Mouse (Mus musculus) spleen, postnatal 4 days (tissue): ENCODE results near the gene Tapbpl.
"Not testable (repeated sequence)": the region's sequence is repeated elsewhere in the genome, so short reads cannot be mapped to it uniquely, and the experiment has no call there.

Source experiments
- DNase-seq, 2 experiments: peaks; one replicate each; pipeline ENCODE4 v3.0.0; 2022; ENCODE audit warnings: low spot score in 2 of 2

Gene Tapbpl

DNA sequence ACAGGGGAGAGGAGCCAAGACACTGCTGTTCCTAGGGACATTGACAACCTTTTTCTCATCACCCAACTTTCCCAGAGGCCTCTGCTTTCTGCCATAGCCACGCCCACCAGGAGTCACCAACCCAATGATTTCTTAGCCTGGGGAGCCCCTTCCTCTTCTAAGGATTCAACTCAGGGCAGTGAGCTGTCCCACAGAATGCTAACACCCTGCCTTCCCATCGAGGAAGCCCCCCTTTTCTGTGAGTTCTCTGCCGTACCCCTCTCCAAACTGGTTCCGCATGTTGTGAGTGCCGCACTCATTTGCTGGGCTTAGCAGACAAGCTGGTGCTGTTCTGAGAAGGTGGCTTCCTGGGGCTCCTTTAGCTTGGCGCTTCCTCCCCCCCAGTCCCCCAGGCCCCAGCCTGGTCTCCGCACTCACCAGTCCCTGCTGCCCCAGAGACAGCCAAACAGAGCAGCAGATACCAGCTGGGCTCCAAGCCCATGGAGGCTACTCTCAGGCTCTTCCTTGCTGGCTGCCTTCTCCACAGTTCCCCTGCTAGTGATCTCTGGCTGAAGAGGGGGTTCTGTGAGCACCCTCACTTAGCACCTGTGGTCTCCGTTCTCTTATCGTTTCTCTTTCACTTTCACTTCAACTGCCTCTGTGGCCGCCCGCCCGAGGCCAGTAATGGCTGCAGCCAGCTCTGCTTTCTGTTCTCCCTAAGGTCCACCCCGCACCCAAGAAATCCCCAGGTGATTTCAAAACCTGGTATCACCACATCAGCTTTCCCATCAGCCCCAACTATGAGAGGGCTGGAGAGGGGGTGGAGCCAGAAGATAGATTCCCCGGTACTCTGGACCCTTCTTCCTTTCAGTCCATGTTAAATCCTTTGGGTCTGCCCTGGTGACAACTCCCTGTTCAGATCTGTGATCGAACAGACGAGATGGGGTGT is at the start of gene Tapbpl:
Tapbpl (minus strand) TSS at position 744 of the 928 bp plus-strand sequence.
- DNase-seq, result peak; percentile 63 to 81

DNA sequence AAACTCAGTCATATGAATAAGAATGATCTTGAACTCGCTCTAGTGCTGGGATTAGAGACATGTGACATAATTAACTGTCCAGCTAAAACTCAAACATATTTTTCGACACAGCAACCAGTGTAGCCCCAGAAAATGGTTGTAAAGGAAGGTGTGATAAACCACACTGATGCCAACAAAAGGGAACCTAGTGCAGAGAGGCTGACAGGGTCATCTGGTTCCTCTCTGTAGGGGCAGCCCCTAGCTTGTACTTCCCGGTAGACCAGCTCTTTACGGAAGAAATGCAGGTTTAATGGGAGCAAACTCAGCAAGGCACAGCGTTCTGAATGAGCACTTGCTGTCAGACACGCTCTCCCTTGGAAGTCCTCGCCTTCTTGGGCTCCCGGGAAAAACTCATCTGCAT is 48.1 kb upstream of the Tapbpl start:
- no peak for DNase-seq

DNA sequence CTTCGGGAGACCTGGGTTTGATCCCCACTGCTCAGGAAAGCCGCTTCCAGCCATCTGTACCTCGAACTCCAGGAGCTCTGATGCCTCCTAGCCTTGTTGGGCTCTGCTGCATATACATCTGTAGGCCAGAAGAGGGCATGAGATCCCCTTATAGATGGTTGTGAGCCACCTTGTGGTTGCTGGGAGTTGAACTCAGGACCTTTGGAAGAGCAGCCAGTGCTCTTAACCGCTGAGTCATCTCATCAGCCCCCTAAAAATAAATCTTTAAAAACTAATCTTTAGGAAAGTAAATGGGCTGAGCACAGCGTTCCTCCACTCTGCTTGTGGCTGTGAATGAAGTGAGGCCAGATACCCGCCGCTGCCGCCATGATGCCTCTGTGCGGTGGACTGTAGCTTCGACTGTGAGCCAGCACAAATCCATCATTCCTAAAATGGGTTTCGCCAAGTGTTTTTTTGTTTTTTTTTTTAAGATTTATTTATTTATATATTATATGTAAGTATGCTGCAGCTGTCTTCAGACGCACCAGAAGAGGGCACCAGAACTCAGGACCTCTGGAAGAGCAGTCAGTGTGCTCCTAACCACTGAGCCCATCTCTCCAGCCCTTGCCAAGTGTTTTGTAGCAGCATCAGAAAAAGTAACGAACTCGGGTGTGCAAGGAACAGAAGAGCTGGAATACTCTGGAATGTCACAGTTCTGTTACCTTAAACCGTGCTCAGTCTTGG is 43.3 kb upstream of the Tapbpl start:
- no peak for DNase-seq

DNA sequence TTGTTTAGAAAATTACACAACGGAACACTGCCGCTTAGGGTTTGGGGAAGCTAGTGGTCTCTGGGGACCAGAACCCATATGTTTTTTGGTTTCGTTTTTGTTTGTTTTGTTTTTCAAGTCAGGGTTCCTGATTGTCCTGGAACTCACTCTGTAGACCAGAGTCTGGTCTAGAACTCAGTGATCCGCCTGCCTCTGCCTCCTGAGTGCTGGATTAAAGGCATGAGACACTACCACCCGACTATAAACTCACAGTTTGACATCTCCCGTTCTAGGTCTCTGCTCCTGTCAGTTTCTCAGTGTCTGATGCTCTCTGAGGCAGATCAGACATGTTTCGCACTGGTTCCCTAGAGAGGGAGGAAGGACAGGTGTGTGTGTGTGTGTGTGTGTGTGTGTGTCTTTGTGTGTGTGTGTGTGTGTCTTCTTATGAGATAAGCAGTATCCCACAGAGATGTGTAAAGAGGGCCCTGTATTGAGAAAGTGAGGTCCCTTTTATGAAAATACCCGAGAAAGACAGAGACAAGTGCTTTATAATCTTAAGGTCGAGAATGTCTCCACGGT is 40.6 kb upstream of the Tapbpl start:
- no peak for DNase-seq

DNA sequence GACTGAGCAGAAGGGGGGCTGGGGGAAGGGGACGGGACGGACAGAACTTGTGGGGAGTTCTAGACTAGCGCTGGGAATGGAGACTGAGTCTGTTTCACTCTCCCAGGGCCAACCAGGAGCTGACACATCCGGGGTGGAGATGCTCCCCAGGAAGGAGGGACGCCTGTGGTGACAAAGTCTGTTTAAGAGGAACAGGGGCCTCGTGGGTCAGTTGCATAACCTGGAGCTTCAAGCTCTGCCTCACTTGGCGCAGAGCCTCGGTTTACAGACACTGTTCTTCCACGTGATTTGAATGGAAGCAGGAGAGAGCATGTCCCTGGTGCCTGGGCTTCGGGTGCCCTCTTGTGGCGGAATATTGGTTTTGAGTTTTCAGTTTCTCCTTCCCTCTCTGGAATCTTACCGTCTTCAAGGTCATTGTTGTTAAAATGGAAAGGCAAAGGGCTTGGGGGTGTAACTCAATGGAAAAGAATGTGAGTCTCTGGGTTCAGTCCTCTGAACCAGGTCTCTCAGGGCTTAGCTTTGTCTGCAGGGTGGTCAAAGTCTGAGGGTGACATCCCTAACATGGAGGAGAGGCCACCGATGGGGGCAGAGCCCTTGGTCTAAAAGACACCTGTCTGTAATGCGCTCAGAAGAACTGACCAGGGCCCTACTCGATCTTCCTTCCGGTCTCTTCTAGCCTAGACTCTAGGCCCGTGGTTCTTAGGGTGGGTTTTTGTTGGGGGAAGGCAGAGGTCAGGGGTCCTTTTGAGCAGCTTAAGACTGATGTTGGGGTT is 40.0 kb upstream of the Tapbpl start:
- peak; percentile 81 to 88 for DNase-seq

DNA sequence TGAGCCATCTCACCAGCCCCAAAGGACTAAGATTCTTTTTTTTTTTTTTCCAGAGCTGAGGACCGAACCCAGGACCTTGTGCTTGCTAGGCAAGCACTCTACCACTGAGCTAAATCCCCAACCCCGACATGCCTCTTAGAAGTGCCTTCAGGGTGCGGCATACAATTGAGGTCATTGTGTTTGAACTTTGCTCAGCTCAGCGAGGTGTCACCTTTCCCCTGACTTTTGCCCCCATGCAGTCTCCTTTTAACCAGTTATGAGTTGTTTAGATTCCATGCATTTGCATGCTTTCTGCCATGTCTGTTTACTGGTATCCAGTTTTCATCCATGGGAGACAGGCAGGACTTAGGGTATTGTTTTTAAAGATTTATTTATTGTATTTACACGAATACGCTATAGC is 37.1 kb upstream of the Tapbpl start:
- no peak for DNase-seq

DNA sequence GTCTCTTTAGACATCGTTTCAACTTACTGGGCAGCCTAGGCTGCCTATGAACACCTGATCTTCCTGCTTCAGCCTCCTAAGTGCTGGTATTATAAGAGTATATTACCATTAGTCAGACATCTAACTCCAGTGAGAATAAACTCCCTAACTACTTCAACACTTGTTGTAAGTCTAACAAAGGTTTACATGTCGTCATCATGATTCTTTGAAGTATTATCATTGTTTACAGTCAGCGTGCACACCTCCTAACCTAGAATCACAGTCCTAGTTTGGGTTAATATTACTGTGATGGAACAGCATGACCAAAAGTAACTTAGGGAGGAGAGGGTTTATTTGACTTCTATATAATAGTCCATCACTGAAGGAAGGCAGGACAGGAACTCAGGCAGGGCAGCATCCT is 35.8 kb upstream of the Tapbpl start:
- DNase-seq, result no peak

DNA sequence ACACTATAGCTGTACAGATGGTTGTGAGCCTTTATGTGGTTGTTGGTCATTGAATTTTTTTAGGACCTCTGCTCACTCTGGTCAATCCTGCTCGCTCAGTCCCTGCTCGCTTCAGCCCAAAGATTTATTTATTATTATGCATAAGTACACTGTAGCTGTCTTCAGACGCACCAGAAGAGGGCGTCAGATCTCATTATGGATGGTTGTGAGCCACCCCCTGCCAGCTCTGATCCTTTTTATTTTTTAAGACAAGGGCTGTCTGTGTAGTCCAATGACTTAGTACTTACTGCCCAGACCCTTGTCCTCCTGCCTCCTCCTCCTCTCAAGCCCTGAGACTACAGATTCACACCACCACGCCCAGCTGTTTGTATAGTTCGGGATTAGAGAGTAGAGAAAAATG is 34.9 kb upstream of the Tapbpl start:
- not testable (repeated sequence) for DNase-seq

DNA sequence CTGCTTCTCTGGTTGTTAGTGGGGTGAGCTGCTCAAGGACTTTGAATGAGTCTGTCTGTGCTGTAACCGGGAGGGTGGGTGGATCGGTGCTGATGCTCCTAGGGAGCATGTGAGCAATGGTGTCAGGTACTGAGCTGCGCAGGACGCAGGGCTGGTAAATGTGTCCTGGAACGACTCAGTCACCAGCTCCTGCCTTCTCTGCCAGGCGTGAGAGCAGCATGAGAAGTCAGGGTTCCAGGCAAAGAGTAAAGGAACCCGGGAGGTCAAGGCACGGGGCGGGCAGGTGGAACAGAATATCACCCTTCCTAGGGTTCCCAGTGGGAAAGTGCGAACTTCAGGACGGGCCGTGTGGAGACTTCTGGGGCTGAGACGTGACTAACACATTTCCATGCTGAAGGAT is 34.4 kb upstream of the Tapbpl start:
- no peak for DNase-seq

DNA sequence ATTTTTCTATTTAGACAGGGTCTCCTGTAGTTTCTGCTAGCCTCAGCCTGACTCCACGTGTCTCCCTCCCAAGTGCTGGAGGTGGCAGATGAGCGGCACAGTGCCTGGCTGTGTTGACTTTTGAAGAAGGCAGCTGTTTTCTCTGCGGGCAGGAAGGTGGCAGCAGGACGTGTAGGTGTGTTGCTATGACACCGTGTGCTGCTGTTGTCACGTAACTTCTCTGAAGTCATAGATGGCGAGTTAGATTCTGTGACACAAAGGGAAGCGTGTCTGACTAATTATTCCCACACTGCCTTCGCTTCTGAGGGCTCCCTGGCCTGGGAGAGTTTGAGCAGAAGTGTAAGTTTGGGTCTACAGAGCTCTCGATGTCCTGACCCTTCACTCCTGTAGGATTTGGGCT is 33.6 kb upstream of the Tapbpl start:
- no peak for DNase-seq

DNA sequence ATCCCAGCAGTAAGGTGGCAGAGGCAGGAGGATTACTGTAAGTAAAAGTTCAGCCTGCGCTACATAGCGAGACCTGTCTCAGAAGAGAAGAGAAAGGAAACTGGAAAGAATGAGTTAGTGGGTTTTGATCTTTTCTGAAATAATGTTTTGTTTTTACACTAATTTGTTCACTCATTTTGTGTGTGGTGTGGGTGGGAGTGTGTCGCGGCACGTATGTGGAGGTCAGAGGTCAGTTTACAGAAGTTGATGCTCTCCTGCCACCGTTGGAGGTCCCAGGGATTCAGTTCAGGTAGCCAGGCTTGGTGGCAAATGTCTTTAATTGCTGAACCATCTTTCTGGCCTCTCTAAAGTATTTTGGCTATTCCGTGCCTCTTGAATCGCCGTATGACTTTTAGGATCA is 32.6 kb upstream of the Tapbpl start:
- DNase-seq, result no peak

DNA sequence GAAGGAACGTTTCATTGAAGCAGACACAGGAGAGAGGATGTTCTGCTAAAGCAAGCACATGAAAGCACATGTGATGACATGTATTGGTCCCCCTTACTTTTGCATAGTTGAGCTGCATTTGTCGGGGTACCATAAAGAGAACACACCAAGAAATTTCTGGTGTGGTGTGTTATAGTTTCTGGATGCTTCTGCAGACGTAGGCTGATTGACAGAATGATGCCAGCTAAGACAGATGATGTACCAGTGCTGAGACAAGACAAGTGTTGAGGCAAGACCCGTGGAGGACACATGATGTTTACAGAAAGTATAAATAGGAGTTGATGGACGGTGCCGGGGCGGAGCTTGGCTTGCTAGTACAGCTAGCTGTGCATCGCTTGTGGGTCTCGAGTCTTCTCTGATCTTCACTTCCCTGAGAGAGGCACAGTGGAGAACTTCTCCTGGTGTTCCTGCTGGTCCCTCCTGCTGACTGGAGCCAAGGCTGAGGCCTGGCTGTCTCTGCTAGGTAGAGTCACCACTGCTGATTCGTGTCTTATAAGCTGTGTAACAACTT is 28.4 kb upstream of the Tapbpl start:
- DNase-seq, result no peak

DNA sequence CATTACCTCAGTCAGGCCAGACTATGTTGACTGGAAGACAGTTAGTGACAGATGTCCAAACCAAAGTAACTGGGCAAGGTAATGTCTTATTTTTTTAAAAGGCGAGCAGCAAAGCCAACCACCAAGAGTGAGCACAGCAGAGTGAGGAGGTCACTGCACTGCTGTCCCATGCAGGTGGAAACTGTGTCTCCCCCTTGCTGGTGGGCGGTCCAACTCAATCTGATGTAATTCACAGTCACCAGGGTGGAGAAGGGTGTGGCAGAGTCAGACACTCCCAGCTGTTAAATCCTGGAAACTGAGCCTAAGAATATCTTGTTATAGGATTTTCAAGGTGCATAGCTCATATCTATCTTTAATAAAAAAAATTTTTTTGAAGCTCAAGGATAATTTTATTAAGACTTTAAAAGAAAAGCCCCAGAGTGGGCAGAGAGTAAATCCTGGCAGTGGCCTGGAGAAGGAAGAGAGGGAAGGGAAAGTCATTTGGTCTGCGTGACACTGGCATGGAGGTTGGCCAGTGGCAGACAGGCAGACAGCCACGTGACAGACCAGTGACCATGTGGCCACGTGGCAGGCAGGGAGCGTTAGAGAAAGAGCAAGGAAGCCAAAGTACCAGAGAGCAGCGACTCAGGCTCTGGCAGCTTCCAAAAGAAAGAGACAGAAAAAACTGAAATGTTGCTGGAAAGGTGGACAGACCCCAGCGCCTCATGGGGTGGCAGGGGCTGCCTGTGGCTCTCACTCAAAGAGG is 24.7 kb upstream of the Tapbpl start:
- DNase-seq, result no peak

DNA sequence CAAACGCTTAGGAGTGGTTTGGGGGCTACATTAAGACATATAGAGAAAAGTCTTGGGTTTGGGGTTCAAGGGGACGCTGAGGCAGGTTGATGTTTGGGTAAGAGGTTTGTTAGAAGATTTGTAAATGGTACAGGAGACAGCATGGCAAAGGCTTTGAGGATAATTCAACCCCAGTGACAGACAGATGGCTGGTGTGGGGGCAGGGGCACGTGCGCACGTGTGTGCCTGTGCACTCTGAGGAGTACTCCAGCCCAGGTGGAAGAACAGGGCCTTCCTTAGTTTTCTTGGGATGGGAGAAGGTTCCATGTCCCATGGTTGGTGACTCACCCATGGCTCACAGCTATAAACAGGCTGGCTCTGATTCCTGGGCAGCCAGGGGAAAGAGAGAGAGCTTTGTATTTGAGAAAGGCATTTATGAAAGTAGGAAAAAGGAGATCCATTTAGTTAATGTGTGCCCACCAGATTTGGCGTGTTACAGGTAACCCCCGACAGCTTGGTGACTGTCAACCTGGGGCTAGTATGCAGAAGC is 23.9 kb upstream of the Tapbpl start:
- no peak for DNase-seq

DNA sequence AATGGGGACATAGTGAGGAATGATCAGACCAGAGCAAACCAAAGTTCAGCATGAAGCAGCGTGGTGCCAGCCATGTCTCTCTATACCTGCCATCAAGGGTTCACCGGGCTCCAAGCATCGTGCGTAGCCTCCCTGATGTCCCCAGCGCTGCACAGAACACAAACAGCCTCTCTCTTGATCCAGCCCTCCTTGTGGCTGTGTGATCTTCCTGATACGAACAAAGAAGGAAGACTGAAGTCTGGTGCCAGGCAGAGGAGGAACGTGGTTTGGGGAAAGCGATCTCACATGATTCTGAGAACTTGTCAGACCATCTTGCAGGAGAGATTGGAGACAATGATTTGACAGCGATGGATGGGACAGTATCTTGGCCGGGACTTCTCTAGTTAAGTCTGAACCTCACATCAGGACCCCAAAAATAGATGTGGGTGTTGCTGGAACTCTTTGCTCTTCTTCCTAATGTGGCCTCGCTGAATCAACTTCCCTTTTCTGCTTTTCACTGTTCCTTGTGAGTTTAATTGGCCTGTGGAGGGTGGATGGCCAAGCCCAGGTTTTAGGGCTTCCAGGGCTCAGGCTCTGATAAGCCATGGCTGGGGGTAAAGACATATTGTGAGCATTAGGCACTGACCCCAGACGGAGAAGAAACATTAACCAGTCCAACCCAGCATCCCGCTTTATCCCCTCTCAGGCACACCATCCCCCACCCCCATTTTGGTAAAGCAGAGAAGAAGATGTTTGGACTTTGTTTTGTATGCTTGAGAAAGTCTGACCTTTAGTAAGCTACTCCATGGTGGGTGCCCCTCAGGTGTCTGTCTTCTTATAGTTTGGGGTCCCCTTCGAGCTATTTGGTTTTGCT is 22.4 kb upstream of the Tapbpl start:
- DNase-seq, result no peak

DNA sequence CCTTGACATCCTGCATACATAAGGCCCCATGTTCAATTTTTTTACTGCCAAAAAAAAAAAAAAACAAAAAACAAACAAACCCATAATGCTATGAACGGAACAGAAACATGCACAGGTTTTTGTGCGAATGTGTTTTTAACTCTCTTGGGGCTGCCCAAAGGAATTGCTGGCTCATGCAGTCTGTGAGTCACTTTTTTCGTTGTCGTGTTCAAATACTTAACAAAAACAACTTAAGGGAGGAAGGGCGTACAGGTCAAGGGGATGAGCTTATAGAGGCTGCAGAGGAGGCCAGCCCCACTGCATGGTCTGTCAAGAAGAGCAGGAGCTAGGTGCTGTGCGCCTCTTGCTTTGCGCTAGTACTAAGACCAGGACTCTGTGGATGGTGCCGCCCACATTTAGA is 21.1 kb upstream of the Tapbpl start:
- no peak for DNase-seq

DNA sequence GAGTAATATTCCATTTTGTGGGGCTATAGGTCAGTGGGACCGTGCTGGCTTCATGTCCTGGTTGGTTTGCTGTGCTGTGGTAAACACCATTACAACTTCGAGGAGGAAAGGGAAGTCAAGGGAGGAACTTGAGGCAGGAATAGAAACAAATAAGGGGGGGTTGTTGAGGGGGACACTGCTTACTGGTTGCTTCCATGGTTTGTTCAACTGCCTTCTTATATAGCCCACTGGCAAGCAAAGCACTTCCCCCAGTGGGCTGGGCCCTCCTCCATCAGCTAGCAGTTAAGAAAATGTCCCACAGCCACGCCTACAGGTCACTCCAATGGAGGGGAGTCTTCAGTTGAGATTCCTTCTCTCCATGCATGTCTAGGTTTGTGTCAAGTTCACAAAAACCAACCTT is 20.6 kb upstream of the Tapbpl start:
- no peak for DNase-seq

DNA sequence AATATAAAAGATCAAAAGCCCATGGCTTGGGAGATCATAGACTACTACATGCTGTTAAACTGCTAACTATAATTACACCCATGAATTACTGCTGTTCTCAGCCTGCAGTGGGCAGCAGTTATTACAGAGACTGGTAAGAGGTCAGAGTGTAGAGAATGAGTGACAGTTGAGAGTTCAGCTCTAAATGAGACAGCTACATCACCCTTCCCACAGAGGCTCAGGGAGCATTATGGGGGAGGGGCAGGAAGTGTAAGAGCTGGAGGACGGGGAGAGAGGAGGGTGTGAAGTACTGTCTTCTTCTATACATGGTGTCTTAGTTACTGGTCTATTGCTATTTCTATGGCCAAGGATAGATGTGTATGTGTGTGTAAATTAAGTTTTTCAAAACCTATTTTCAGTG is 12.9 kb upstream of the Tapbpl start:
- no peak for DNase-seq

DNA sequence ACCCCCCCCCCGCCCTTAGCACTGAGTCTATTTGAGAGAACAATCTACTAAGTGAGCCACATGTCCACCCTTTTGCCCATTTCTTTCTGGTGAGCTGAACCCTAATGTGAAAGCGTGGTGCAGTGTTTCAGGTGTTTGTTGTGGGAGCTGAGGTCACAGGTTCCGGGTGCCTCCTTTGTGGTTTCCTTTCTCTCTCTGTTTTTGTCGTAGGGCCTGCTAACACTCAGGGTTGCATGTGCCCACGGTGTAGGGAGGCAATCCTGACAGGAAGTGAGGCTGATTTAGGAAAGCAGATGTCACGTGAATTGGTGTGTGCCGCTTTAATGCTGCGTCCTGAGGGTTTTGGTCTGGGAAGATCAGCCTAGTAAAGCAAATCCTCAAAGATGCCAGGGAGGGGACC is 9.9 kb upstream of the Tapbpl start:
- DNase-seq, result no peak

DNA sequence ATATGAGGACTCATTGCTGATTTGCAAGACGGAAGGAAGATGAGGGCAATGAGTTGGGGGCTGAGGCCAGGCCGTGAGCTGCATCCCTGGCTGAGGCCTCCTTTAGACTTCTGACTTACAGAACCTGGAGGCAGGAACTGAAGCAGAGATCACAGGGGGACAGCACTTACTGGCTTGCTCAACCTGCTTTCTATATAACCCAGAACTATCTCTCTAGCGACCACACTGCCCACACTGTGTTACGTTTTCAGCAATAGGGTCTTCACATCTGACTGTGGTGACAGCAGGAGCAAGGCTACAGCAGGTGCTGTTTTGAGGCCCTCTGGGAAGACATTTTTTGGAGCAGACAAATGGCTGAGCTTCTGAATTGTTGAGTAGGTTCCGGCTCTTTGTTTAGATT is 9.0 kb upstream of the Tapbpl start:
- DNase-seq, result no peak
